Mouse (Mus musculus) adrenal gland, postnatal 14 days (tissue): Measurements from ENCODE around the gene Cldnd2. TPM values are rescaled to one million over a fixed set of nuclear protein-coding genes. Genes with fewer than 3 reads are reported as not detected.

ENCODE experiments used
- microRNA-seq, 2 experiments: library from miRNA; unstranded; fragments of <30 nt; microRNA quantifications; one replicate each; pipeline ENCODE4 v1.2.0; 2021
- total RNA-seq: library from RNA; stranded (reverse); gene quantifications from 2 replicates; pipeline ENCODE4 v1.2.3, GENCODE M21; 2021

Gene Cldnd2
- total RNA-seq, 1 experiment from 2014 or later = not detected

Small RNA genes lying within 50 kb of the gene (microRNA-seq; reads per million reads assigned to microRNA genes)
- 1.9 to 2.1 reads per million in 2 experiments for gene Mir7051

Other genes with a start within 250 kb of the Cldnd2 start
- gene Zfp715, start 127.5 kb upstream of the Cldnd2 start, total RNA-seq = 19.9 and 21.6 TPM in 2 replicates
- 0.15 TPM in 1 of 2 replicates, not detected in the other for gene Siglecf, start 89.4 kb upstream of the Cldnd2 start, total RNA-seq
- gene Siglecg, start 32.6 kb upstream of the Cldnd2 start, total RNA-seq = 2.0 and 6.2 TPM in 2 replicates
- gene Lim2, start 13.1 kb upstream of the Cldnd2 start, total RNA-seq = not detected in 2 replicates
- 3.9 TPM in 1 of 2 replicates, not detected in the other for gene Nkg7, start 3.7 kb upstream of the Cldnd2 start, total RNA-seq
- 1,201 and 1,373 TPM in 2 replicates for gene Etfb, start 3.3 kb downstream of the Cldnd2 start, total RNA-seq
- gene Gm45233, start 3.3 kb downstream of the Cldnd2 start, total RNA-seq = 0.82 TPM in 1 of 2 replicates, not detected in the other
- 2.3 and 3.2 TPM in 2 replicates for gene Vsig10l, start 22.4 kb downstream of the Cldnd2 start, total RNA-seq
- 1.9 and 2.1 TPM in 2 replicates for gene Iglon5, start 49.3 kb downstream of the Cldnd2 start, total RNA-seq
- gene 4931406B18Rik, start 65.2 kb downstream of the Cldnd2 start, total RNA-seq = not detected in 2 replicates
- gene Cd33, start 103.6 kb downstream of the Cldnd2 start, total RNA-seq = 2.7 and 5.3 TPM in 2 replicates
- gene Zfp658, start 121.5 kb downstream of the Cldnd2 start, total RNA-seq = 2.2 and 3.2 TPM in 2 replicates
- gene Zfp719, start 138.8 kb downstream of the Cldnd2 start, total RNA-seq = 11.9 and 16.9 TPM in 2 replicates
- not detected in 2 replicates for gene Zfp819, start 166.4 kb downstream of the Cldnd2 start, total RNA-seq
- 0.22 TPM in 1 of 2 replicates, not detected in the other for gene Ceacam18, start 193.9 kb downstream of the Cldnd2 start, total RNA-seq
- gene Siglece, start 219.4 kb downstream of the Cldnd2 start, total RNA-seq = 1.1 and 1.4 TPM in 2 replicates
- 9.3 and 10.1 TPM in 2 replicates for gene Ctu1, start 231.2 kb downstream of the Cldnd2 start, total RNA-seq
- not detected in 2 replicates for gene Klk14, start 249.6 kb downstream of the Cldnd2 start, total RNA-seq